In genomic region chr8:108584662-108584978, GRCm38 (mm10) we compare ENCODE assay signal across 22 mouse cellular contexts.
DNase-seq lines count a peak whose midpoint lies in the region; ATAC-seq and TF ChIP-seq lines count a peak whose summit lies in the region.
"Had no signal": no experiment of that assay in that cellular context is flagged by ENCODE, and none has a peak within 500 bp of the region (broad histone marks: within the 10 kb centered on the region; RNA-seq: fewer than 3 reads in every experiment).

No protein-coding gene starts in this region.

- no peaks in the 10 kb centered on the region for H3K9me3 ChIP-seq in heart, embryonic 10.5 days
- no peaks in the 10 kb centered on the region for H3K9me3 ChIP-seq in intestine, embryonic 15.5 days
- H3K9me3 ChIP-seq in intestine, embryonic 16.5 days (ENCODE audit: control insufficient read depth, low read length): no peaks in the 10 kb centered on the region
- no peaks in the 10 kb centered on the region for H3K9me3 ChIP-seq in lung, postnatal 0 days (ENCODE audit: low read length)
- H3K9me3 ChIP-seq in limb, embryonic 12.5 days: no peaks in the 10 kb centered on the region
- H3K9me3 ChIP-seq: embryonic facial prominence, embryonic 12.5 days; forebrain, embryonic 13.5 days; stomach, embryonic 15.5 days had no signal

- no peak for DNase-seq in heart, embryonic 10.5 days (ENCODE audit: low spot score)
- DNase-seq in heart, postnatal 10 days: no peak
- peak; percentile 27 for DNase-seq in lung, postnatal 0 days (ENCODE audit: low spot score)
- no peak for DNase-seq in lung, postnatal 25 days (ENCODE audit: low spot score)
- DNase-seq in retina, postnatal 1 day: no peak
- DNase-seq: cerebellum, adult 11-12 months; cerebellum, postnatal 10 days; gastrocnemius, postnatal 10 days; kidney, adult 11 months; kidney, postnatal 4 days; right cerebral cortex, adult 18-20 months; thymus, adult 2 months; thymus, postnatal 4 days had no signal

- TF ChIP-seq EP300 in lung, postnatal 0 days (IDR thresholded peaks at IDR 0.05): no peak

- WGBS in heart, embryonic 10.5 days: 62% methylated on average over 4 of the region's 4 CpGs
- 77% methylated on average over 4 of the region's 4 CpGs for WGBS in intestine, embryonic 15.5 days
- 86% methylated on average over 4 of the region's 4 CpGs for WGBS in intestine, embryonic 16.5 days
- WGBS in lung, postnatal 0 days: 78% methylated on average over 4 of the region's 4 CpGs
- WGBS in limb, embryonic 12.5 days: 42% methylated on average over 4 of the region's 4 CpGs

- H3K27ac ChIP-seq in heart, embryonic 10.5 days: 0 out of 2 replicates have a peak overlapping the region, but pooled peaks have one; percentile 10
- H3K27ac ChIP-seq in intestine, embryonic 15.5 days: no peak overlapping the region
- no peak overlapping the region for H3K27ac ChIP-seq in intestine, embryonic 16.5 days (ENCODE audit: low read length)
- H3K27ac ChIP-seq in lung, postnatal 0 days (ENCODE audit: low read length): no peak overlapping the region
- 0 out of 2 replicates have a peak overlapping the region, but pooled peaks have one; percentile 29 for H3K27ac ChIP-seq in limb, embryonic 12.5 days
- H3K27ac ChIP-seq: embryonic facial prominence, embryonic 12.5 days; forebrain, embryonic 13.5 days; hindbrain, postnatal 0 days; stomach, embryonic 15.5 days had no signal

- 0 out of 2 replicates have a peak, but pooled peaks cover 4% of the 10 kb centered on the region for H3K27me3 ChIP-seq in heart, embryonic 10.5 days (ENCODE audit: insufficient read depth, poor library complexity, severe bottlenecking)
- H3K27me3 ChIP-seq in intestine, embryonic 15.5 days (replicated peaks): no peaks in the 10 kb centered on the region
- no peaks in the 10 kb centered on the region for H3K27me3 ChIP-seq in intestine, embryonic 16.5 days (replicated peaks; ENCODE audit: control insufficient read depth, insufficient read depth, low read length)
- no peaks in the 10 kb centered on the region for H3K27me3 ChIP-seq in lung, postnatal 0 days (replicated peaks; ENCODE audit: insufficient read depth, low read length)
- no peaks in the 10 kb centered on the region; the same call in 1 of the 2 replicates for H3K27me3 ChIP-seq in limb, embryonic 12.5 days
- H3K27me3 ChIP-seq: embryonic facial prominence, embryonic 12.5 days; forebrain, embryonic 13.5 days; stomach, embryonic 15.5 days had no signal

- H3K9ac ChIP-seq in intestine, embryonic 15.5 days: no peak overlapping the region
- H3K9ac ChIP-seq in intestine, embryonic 16.5 days (ENCODE audit: low read depth, low read length): no peak overlapping the region
- no peak overlapping the region for H3K9ac ChIP-seq in lung, postnatal 0 days (replicated peaks; ENCODE audit: low read depth)
- H3K9ac ChIP-seq in limb, embryonic 12.5 days (replicated peaks): no peak overlapping the region
- H3K9ac ChIP-seq: embryonic facial prominence, embryonic 12.5 days; forebrain, embryonic 13.5 days; stomach, embryonic 15.5 days had no signal

- no peak for TF ChIP-seq CTCF in lung, postnatal 0 days (IDR thresholded peaks at IDR 0.05)

- intact Hi-C loops in heart, postnatal 10 days (cut with DNase I): no loop called here

- ATAC-seq in intestine, embryonic 15.5 days: peak; percentile 41
- ATAC-seq in intestine, embryonic 16.5 days: no peak
- peak; percentile 63 for ATAC-seq in lung, postnatal 0 days
- no peak for ATAC-seq in limb, embryonic 12.5 days (ENCODE audit: insufficient number of reproducible peaks, insufficient read depth, low FRiP score, low TSS enrichment, low read depth)
- ATAC-seq: forebrain, embryonic 13.5 days; hindbrain, postnatal 0 days had no signal

- H3K36me3 ChIP-seq in heart, embryonic 10.5 days: no peaks in the 10 kb centered on the region
- H3K36me3 ChIP-seq in intestine, embryonic 15.5 days: no peaks in the 10 kb centered on the region
- no peaks in the 10 kb centered on the region for H3K36me3 ChIP-seq in intestine, embryonic 16.5 days (ENCODE audit: control insufficient read depth, insufficient read depth, low read length)
- H3K36me3 ChIP-seq in lung, postnatal 0 days (ENCODE audit: insufficient read depth, low read length): no peaks in the 10 kb centered on the region
- no peaks in the 10 kb centered on the region for H3K36me3 ChIP-seq in limb, embryonic 12.5 days
- H3K36me3 ChIP-seq: embryonic facial prominence, embryonic 12.5 days; stomach, embryonic 15.5 days had no signal

- no peak overlapping the region for H3K4me3 ChIP-seq in heart, embryonic 10.5 days
- H3K4me3 ChIP-seq in intestine, embryonic 15.5 days (replicated peaks): no peak overlapping the region
- H3K4me3 ChIP-seq in intestine, embryonic 16.5 days (ENCODE audit: low read length): no peak overlapping the region
- H3K4me3 ChIP-seq in lung, postnatal 0 days (ENCODE audit: low read depth, low read length): no peak overlapping the region
- no peak overlapping the region for H3K4me3 ChIP-seq in limb, embryonic 12.5 days (replicated peaks)
- H3K4me3 ChIP-seq: embryonic facial prominence, embryonic 12.5 days; erythroblast, embryonic 14.5 days; forebrain, embryonic 13.5 days; stomach, embryonic 15.5 days had no signal

- H3K4me1 ChIP-seq in heart, embryonic 10.5 days: peaks cover 12% of the 10 kb centered on the region
- H3K4me1 ChIP-seq in intestine, embryonic 15.5 days (replicated peaks): no peaks in the 10 kb centered on the region; the same call in 1 of the 2 replicates
- H3K4me1 ChIP-seq in intestine, embryonic 16.5 days (ENCODE audit: control insufficient read depth, insufficient read depth, low read length): peaks cover 8% of the 10 kb centered on the region; the same call in 1 of the 2 replicates
- H3K4me1 ChIP-seq in lung, postnatal 0 days (ENCODE audit: insufficient read depth, low read depth, low read length): no peaks in the 10 kb centered on the region
- H3K4me1 ChIP-seq in limb, embryonic 12.5 days (replicated peaks): peaks cover 16% of the 10 kb centered on the region
- H3K4me1 ChIP-seq: forebrain, embryonic 13.5 days; stomach, embryonic 15.5 days had no signal

- H3K4me2 ChIP-seq in intestine, embryonic 15.5 days (replicated peaks): no peak overlapping the region
- no peak overlapping the region for H3K4me2 ChIP-seq in intestine, embryonic 16.5 days (ENCODE audit: low read depth, low read length)
- no peak overlapping the region for H3K4me2 ChIP-seq in lung, postnatal 0 days (replicated peaks; ENCODE audit: low read depth, low read length)
- H3K4me2 ChIP-seq in limb, embryonic 12.5 days: no peak overlapping the region
- H3K4me2 ChIP-seq: embryonic facial prominence, embryonic 12.5 days; forebrain, embryonic 13.5 days; midbrain, embryonic 11.5 days; stomach, embryonic 15.5 days had no signal

Comparison
In these comparisons a context has a peak if more than half of its experiments do, and no peak if none do; other contexts are left out.
1. ATAC-seq: peak in intestine, embryonic 15.5 days (single experiment) and lung, postnatal 0 days (single experiment); none in intestine, embryonic 16.5 days (single experiment) and limb, embryonic 12.5 days (single experiment).
2. H3K27ac ChIP-seq: peak in heart, embryonic 10.5 days (single experiment) and limb, embryonic 12.5 days (single experiment); none in intestine, embryonic 15.5 days (single experiment), intestine, embryonic 16.5 days (single experiment) and lung, postnatal 0 days (single experiment).